Mouse (Mus musculus): ENCODE results near the gene Gm17087.

The Gm17087 gene

GRCm38 (mm10) chr17:8566850-8567249 lies at the start of gene Gm17087:
Gene Gm17087 (minus strand): TSS chr17:8566950.
- no peak for DNase-seq (ENCODE audit: low spot score)

DNA sequence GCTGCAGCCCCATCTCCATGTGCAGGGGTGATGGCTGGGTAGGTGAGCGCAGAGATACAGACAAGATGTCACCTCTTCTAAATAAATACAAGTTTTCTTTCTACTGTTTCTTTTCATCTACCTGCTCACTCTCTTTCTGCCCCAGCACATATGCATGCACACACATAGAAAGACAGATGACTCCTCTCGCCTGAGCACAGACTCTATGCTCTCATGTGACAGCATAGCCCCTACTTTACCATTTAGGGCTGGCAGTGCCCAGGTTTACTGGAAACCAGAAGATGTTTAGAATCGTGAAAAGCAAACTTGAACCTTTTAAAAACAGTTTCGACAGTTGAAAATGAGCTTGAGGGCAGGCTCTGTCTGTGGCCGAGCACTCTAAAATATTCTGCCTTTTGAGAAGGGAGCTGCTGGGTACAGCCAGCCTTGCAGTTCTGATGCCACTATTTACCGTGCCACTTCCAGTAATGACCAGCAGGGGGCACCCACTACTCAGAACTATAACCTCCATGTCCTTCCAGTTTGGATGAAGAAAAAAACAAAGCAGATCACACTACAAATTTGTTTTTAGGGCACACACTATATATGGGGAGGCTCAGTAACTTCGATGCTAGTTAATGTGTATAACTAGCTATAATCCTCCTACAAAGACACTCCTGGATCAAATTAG lies 47.3 kb upstream of the Gm17087 start:
- DNase-seq (ENCODE audit: low spot score): peak; percentile 20

- no peak for DNase-seq (ENCODE audit: low spot score)
Measured at GRCm38 (mm10) chr17:8611916-8612315, 45.2 kb upstream of the Gm17087 start.

DNA sequence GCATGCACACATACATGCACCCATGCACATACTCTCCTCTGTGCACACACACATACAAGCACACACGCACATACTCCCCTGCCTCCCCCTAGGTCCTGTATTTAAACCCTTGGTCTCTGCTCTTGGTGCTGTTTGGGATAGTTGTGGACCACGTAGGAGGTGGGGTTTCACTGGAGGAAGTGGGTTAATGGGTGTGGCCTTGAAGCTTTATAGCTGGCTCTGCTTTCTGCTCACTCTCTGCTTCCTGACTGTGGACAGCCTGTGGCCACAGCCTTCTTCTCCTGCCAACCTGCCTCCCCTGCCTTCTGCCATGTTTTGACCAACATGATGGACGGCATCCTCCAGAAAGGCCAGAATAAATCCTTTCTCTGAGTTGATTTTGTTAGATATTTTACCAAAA lies 39.9 kb upstream of the Gm17087 start:
- DNase-seq (ENCODE audit: low spot score): no peak

GRCm38 (mm10) chr17:8605921-8606320 lies 39.2 kb upstream of the Gm17087 start:
- no peak for DNase-seq (ENCODE audit: low spot score)

DNA sequence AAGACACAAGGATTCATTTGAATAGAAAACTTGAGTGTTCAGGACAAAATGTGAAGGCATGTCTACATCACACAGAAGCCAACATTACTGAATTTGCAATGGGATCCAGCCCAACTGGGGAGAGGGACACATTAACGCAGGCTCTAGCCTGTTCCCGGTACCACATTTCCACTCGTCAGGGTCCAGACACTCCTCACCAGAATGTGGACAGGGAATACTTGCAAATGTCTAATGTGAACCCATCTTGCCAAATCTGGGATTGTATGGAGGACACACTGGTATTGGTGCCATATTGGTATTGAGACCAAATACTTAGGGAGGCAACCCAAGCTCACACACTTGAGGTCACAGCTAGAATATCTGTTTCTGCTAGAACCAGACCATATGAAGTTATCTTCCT lies 36.2 kb upstream of the Gm17087 start:
- no peak for DNase-seq (ENCODE audit: low spot score)

DNA sequence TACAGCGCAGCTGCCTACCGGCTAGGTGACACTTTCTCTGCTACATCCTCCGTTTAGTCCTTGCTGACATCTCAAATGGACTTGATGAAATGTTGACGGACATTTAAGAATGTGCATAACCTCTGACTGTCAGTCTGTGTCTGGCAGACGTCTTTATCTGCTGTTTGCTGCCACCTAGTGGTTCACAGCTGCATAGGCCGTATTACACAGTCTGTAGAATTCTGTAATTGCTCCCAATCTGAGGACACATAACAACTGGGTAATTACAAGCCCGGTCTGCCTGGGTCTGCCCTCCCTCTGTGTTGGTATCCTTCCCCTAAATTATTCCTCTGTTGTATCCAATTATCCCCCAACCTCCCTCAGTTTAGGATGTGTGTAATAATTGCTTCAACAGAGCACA lies 31.0 kb upstream of the Gm17087 start:
- DNase-seq (ENCODE audit: low spot score): peak; percentile 57

GRCm38 (mm10) chr17:8592427-8593277 lies 25.9 kb upstream of the Gm17087 start:
- DNase-seq (ENCODE audit: low spot score): peak; percentile 68

DNA sequence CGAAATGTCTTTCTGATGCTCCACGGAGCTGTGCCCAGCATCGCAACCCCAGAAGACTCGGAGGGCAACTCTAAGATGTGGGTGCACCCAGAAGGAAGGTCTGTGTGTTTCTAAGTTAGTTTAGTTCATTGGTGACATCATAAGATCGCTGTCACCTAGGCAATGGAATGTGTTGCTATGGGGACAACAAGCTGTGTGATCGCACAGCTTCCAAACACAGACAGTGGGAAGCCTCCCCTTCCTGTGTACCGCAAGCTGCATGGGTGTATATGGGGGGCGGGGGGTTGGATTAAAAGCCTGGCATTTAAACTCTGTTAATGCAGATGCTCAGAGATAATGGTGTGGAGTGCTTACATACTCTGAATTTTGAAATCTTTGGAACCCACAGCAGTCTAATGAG lies 14.8 kb upstream of the Gm17087 start:
- no peak for DNase-seq (ENCODE audit: low spot score)

DNA sequence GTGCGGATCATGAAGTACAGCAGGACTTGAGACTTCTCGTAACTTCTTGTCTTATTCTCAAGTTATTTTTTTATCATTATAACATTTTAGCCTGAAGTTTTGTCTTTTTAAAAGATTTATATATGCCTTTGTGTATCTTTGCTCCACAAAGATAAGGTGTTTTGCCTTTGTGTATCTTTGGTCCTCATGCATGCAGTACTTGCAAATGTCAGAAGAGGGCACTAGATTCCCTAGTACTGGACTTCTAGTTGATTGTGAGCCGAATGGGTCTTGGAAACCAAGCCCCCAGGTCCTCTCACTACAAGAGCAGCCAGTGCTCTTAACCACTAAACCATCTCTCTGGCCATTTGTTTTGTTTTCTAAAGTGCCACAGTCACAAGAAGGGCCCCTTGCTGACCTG lies 13.6 kb upstream of the Gm17087 start:
- peak; percentile 7 for DNase-seq (ENCODE audit: low spot score)

DNA sequence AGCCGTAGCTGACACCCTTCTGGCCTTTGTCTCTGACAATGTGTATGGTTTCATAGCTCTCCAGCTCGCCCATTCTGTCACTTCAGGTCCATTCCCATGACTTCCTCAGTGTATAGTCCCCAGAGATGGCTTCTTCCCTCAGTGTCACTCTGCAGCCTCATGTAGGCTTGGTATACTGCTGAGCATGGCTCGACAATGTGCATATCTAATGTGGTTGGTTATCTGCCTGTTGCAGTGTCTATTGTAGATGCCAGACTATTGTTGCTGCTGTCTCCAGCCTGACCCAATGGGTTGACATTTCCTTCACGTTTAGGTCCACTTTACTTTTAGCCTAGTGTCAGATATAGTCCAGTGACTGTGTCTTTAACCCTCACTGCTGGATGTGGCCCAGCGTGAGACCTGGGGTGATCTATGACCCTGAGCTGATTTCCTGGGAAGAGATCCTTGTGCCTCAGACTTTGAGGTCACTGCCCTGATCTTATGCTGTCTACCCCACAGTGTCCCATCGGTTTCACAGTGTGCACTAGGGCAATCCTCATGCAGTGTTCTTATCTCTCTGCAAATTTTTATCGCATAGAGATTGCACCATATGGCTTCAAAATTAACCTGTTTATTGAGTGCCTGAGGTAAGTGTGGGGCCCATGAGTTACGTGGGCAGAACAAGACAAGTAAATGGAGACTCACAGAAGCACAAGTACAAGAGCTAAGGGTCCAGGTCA lies 7.0 kb upstream of the Gm17087 start:
- no peak for DNase-seq (ENCODE audit: low spot score)

GRCm38 (mm10) chr17:8562886-8563280 lies 3.9 kb downstream of the Gm17087 start:
- DNase-seq (ENCODE audit: low spot score): peak; percentile 46

DNA sequence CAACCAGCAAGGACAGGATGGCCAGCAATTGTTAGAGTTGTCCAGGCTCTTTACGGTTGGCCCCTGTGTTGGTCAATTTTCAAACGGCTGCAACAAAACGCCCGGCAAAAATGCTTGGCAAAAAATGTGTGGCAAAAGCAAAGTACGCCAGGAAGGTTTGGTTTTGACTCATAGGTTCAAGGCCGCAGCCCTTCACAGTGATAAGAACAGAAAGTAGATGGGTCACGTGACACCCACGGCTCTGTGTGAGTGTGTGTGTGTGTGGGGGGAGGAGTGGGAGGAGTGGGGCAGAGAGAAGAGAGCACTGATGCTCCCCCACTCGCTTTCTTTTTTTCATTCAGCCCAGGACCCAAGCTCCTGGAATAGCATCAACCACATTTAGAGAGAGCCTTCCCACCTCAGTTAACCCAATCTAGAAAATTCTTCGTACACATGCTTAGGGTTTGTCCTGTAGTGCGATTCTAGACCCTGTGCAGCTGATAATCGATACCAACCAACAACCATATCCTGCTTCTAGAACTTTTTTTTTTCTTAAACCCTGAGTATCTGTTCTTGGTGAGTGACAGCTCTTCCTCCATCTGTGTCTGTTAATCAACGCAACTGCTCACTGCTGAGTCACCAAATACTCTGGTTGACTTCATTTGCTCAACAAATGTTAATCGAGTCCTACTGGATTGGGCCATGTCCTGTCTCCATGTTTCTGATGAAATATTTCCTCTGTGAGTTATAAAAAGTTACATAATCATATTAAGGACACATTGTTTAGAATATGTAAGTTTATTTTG lies 4.5 kb downstream of the Gm17087 start:
- DNase-seq (ENCODE audit: low spot score): peak; percentile 29

DNA sequence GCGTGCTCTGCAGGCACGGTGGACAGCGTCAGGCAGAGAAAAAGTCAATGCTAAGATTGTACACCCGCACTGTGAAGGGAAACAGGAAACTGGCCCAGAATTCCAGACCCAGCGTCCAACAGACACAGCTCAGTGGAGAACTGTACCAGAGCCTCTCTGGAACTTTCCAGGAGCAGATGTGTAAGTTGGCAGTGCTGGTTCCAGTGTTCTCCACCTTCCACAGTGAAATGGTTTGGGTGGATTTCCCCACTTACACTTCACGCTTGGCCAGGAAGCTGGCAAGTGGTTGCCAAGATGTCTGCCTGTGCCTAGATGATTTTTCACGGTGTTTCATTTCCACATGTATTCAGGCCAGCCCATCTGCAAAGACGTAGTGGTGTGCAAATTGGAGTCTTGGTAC lies 8.8 kb downstream of the Gm17087 start:
- no peak for DNase-seq (ENCODE audit: low spot score)

- no peak for DNase-seq (ENCODE audit: low spot score)
Measured at GRCm38 (mm10) chr17:8556223-8556622, 10.5 kb downstream of the Gm17087 start.

GRCm38 (mm10) chr17:8555785-8556184 lies 11.0 kb downstream of the Gm17087 start:
- DNase-seq (ENCODE audit: low spot score): no peak

DNA sequence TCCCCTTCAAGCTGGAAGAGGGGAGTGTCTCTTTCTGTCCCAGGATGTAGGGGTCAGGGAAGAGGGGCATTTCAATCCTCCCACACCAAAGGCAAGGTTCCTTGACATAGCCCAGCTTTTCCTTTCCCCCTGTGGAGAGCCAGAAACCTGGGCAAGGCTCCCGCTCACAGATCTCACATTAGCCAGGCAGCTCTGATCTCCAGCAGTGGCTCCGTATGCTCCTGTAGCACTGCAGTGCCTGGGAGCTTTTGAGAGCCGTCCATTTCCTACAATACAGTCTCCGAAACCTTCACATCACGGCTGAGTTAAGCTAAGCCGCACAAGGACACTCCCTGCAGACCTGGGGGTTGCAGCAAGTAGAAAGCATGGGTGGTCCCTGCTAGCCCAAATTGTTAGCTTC lies 12.5 kb downstream of the Gm17087 start:
- no peak for DNase-seq (ENCODE audit: low spot score)

GRCm38 (mm10) chr17:8553601-8554000 lies 13.1 kb downstream of the Gm17087 start:
- DNase-seq (ENCODE audit: low spot score): no peak

- DNase-seq (ENCODE audit: low spot score): no peak
Measured at GRCm38 (mm10) chr17:8552346-8553035, 14.3 kb downstream of the Gm17087 start.

- DNase-seq (ENCODE audit: low spot score): no peak
Measured at GRCm38 (mm10) chr17:8551641-8552040, 15.1 kb downstream of the Gm17087 start.

- DNase-seq (ENCODE audit: low spot score): no peak
Measured at GRCm38 (mm10) chr17:8548733-8549132, 18.0 kb downstream of the Gm17087 start.
